Mouse (Mus musculus) T-helper 17 cell (primary cell): ENCODE data around the gene Icmt.

Source experiments
- in situ Hi-C, 2 experiments: fragments of 300-600 bp; cut with MboI, MseI; formaldehyde crosslinking; loops; 1 replicate in 1 of 2; 2 replicates in 1 of 2; pipeline ENCODE4 v1.15.1; 2025; ENCODE audit warnings: high pct_unique_total_duplicates in 2 of 2

The Icmt gene

GRCm38 (mm10) chr4:152273621-152274236 lies 23.3 kb upstream of the Icmt start, which contains the start of gene Gpr153:
Gene Gpr153, plus strand, starts transcription at chr4:152274232.
- in situ Hi-C loops, result loop anchor here in 1 of 2 experiments (10.0 kb wide), 1 partner anchor 1871 kb away; the partner anchor contains the start of genes Trp73 and Wrap73

GRCm38 (mm10) chr4:152274681-152275131 lies 22.3 kb upstream of the Icmt start:
- in situ Hi-C loops, result loop anchor here in 1 of 2 experiments (10.0 kb wide), 1 partner anchor 1870 kb away; the partner anchor contains the start of genes Trp73 and Wrap73

- in situ Hi-C loops, result loop anchor here in 1 of 2 experiments (10.0 kb wide), 1 partner anchor 1868 kb away; the partner anchor contains the start of genes Trp73 and Wrap73
Observed at GRCm38 (mm10) chr4:152276389-152277347, 20.4 kb upstream of the Icmt start.

GRCm38 (mm10) chr4:152277916-152278315 lies 19.1 kb upstream of the Icmt start:
- in situ Hi-C loops, result loop anchor here in 1 of 2 experiments (10.0 kb wide), 1 partner anchor 1867 kb away; the partner anchor contains the start of genes Trp73 and Wrap73

GRCm38 (mm10) chr4:152278986-152279385 lies 18.0 kb upstream of the Icmt start:
- in situ Hi-C loops, result loop anchor here in 1 of 2 experiments (10.0 kb wide), 1 partner anchor 1866 kb away; the partner anchor contains the start of genes Trp73 and Wrap73

GRCm38 (mm10) chr4:152281601-152282000 lies 15.4 kb upstream of the Icmt start:
- in situ Hi-C loops, result loop anchor here in 1 of 2 experiments (5.0 kb wide), 2 partner anchors 54 to 104 kb away; partner anchors contain the start of gene Acot7

- in situ Hi-C loops, result loop anchor here in 1 of 2 experiments (5.0 kb wide), 2 partner anchors 55 to 105 kb away; partner anchors contain the start of gene Acot7
Observed at GRCm38 (mm10) chr4:152282721-152283120, 14.3 kb upstream of the Icmt start.

GRCm38 (mm10) chr4:152283186-152283950 lies 13.7 kb upstream of the Icmt start:
- in situ Hi-C loops, result loop anchor here in 1 of 2 experiments (5.0 kb wide), 2 partner anchors 56 to 106 kb away; partner anchors contain the start of gene Acot7

- in situ Hi-C loops, result loop anchor here in 1 of 2 experiments (5.0 kb wide), 1 partner anchor 113 kb away; no protein-coding TSS in a partner anchor
Observed at GRCm38 (mm10) chr4:152285505-152285904, 11.5 kb upstream of the Icmt start.

- in situ Hi-C loops, result loop anchor here in 1 of 2 experiments (5.0 kb wide), 1 partner anchor 114 kb away; no protein-coding TSS in a partner anchor
Observed at GRCm38 (mm10) chr4:152286183-152286582, 10.8 kb upstream of the Icmt start.

- in situ Hi-C loops, result loop anchor here in 1 of 2 experiments (5.0 kb wide), 1 partner anchor 115 kb away; no protein-coding TSS in a partner anchor
Observed at GRCm38 (mm10) chr4:152286887-152287286, 10.1 kb upstream of the Icmt start.

- in situ Hi-C loops, result loop anchor here in 1 of 2 experiments (5.0 kb wide), 1 partner anchor 115 kb away; no protein-coding TSS in a partner anchor
Observed at GRCm38 (mm10) chr4:152287317-152288120, 9.5 kb upstream of the Icmt start.

- in situ Hi-C loops, result loop anchor here in 1 of 2 experiments (5.0 kb wide), 1 partner anchor 116 kb away; no protein-coding TSS in a partner anchor
Observed at GRCm38 (mm10) chr4:152288398-152288945, 8.6 kb upstream of the Icmt start.

GRCm38 (mm10) chr4:152290385-152290784 lies 6.6 kb upstream of the Icmt start:
- in situ Hi-C loops, result loop anchor here (10.0 kb wide), 2 partner anchors 426 to 1246 kb away; partner anchors contain the start of genes Camta1 (in 1 of the 2) and Per3 (in 1 of the 2)

- in situ Hi-C loops, result loop anchor here (10.0 kb wide), 2 partner anchors 426 to 1246 kb away; partner anchors contain the start of genes Camta1 (in 1 of the 2) and Per3 (in 1 of the 2)
Observed at GRCm38 (mm10) chr4:152290991-152291390, 6.0 kb upstream of the Icmt start.

GRCm38 (mm10) chr4:152291562-152291961 lies 5.5 kb upstream of the Icmt start, which contains the start of gene Hes3:
Gene Hes3, minus strand, starts transcription at chr4:152291662.
- in situ Hi-C loops, result loop anchor here (10.0 kb wide), 2 partner anchors 427 to 1247 kb away; partner anchors contain the start of genes Camta1 (in 1 of the 2) and Per3 (in 1 of the 2)

- in situ Hi-C loops, result loop anchor here (10.0 kb wide), 2 partner anchors 427 to 1247 kb away; partner anchors contain the start of genes Camta1 (in 1 of the 2) and Per3 (in 1 of the 2)
Observed at GRCm38 (mm10) chr4:152292102-152292765, 4.8 kb upstream of the Icmt start.
